Mouse (Mus musculus): ENCODE data around the gene Slc9a3. TPM values are rescaled to one million over a fixed set of nuclear protein-coding genes. Genes with fewer than 3 reads are reported as not detected.
A peak's percentile ranks its signal among the peaks of the same experiment; 100 is the strongest.

Slc9a3 gene
- polyA plus RNA-seq, 1 experiment from 2014 or later: 0.23 TPM

DNA sequence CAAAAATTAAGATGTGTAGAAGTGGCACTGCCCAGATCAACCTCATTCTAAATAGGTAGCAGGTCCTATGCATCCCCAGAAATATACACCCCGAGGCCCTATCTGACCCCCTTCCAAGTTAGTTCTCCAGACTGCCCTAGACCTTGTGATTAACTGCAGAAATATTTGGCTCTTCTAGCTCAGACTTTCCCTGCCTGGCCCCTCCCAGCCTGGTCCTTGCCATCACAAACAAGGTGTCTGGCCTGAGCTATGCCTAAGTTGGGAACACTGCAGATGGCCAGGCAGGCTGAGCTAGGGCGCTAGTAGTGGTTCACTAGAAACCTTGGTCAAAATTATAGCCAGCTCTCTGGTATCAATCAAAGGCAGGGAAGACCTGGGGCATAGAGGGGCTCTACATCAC, 46.2 kb downstream of the Slc9a3 start:
- no peaks in the 10 kb centered on the region for H3K4me1 ChIP-seq (ENCODE audit: control insufficient read depth, insufficient read depth, low read length)
- no peak overlapping the region for H3K4me2 ChIP-seq (replicated peaks; ENCODE audit: low read depth, low read length)
- H3K27ac ChIP-seq (ENCODE audit: low read depth, low read length): no peak overlapping the region
- no peak overlapping the region for H3K4me3 ChIP-seq (ENCODE audit: low read length)
- peaks cover 17% of the 10 kb centered on the region for H3K36me3 ChIP-seq (ENCODE audit: control insufficient read depth, insufficient read depth, low read length)
- H3K9me3 ChIP-seq (ENCODE audit: control insufficient read depth, low read length): no peaks in the 10 kb centered on the region
- 84% methylated on average over 2 of the region's 2 CpGs for WGBS
- peak; percentile 22; the same call in 1 of the 2 replicates for ATAC-seq (ENCODE audit: low FRiP score, low TSS enrichment)
- no peak overlapping the region for H3K9ac ChIP-seq (ENCODE audit: low read depth, low read length)
- H3K27me3 ChIP-seq (ENCODE audit: control insufficient read depth, insufficient read depth, low read length): no peaks in the 10 kb centered on the region

DNA sequence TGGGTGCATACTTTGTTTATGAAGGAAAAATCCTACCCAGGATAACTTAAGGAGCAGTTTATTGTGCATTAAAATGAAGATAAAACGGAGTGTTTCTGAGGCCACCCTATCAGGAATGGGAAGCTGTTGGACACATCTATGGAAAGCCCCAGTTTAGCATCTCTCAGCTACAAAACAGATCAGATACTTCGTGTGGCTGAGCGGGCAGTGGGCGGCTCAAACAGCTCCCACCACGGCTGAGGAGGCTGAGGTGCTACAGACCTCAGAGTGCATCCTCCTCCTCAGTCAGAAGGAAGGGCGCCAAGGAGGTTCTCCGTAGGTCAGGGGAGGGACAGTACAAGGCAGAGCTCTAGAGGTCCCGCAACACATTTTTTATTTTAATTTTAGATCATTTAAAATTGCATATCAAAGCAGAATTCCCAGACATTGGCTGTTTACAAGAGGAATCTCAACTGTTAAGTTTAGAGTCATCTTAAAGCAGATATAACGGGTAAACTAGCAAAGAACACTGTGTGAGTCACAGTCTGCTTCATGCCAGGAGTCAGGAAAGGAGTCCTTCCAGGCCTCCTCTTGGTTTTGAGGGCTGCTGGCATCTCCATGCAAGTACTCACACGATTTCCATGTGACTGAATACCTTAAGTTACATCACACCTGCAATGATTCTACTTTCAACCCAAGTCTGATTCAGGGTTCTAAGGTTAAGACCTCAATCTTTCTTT, 48.3 kb downstream of the Slc9a3 start:
- no peaks in the 10 kb centered on the region for H3K9me3 ChIP-seq (ENCODE audit: control insufficient read depth, low read length)
- H3K27me3 ChIP-seq (ENCODE audit: control insufficient read depth, insufficient read depth, low read length): no peaks in the 10 kb centered on the region
- no peak overlapping the region for H3K4me2 ChIP-seq (replicated peaks; ENCODE audit: low read depth, low read length)
- 81% methylated on average over 10 of the region's 10 CpGs for WGBS
- no peak overlapping the region for H3K9ac ChIP-seq (ENCODE audit: low read depth, low read length)
- H3K27ac ChIP-seq (ENCODE audit: low read depth, low read length): no peak overlapping the region
- no peaks in the 10 kb centered on the region for H3K4me1 ChIP-seq (ENCODE audit: control insufficient read depth, insufficient read depth, low read length)
- ATAC-seq (ENCODE audit: low FRiP score, low TSS enrichment): no peak
- peaks cover 33% of the 10 kb centered on the region for H3K36me3 ChIP-seq (ENCODE audit: control insufficient read depth, insufficient read depth, low read length)
- no peak overlapping the region for H3K4me3 ChIP-seq (ENCODE audit: low read length)

GRCm38 (mm10) chr13:74172036-74172435, 50.8 kb downstream of the Slc9a3 start:
- Histone ChIP-seq H3K36me3 (ENCODE audit: control insufficient read depth, insufficient read depth, low read length) (peaks cover 42% of the 10 kb centered on the region), H3K27ac (ENCODE audit: low read depth, low read length) (no peak overlapping the region), H3K9me3 (ENCODE audit: control insufficient read depth, low read length) (no peaks in the 10 kb centered on the region), H3K4me1 (ENCODE audit: control insufficient read depth, insufficient read depth, low read length) (no peaks in the 10 kb centered on the region), H3K4me3 (ENCODE audit: low read length) (no peak overlapping the region), H3K9ac (ENCODE audit: low read depth, low read length) (no peak overlapping the region), H3K27me3 (ENCODE audit: control insufficient read depth, insufficient read depth, low read length) (no peaks in the 10 kb centered on the region), H3K4me2 (replicated peaks; ENCODE audit: low read depth, low read length) (no peak overlapping the region)
- WGBS: 95% methylated on average over 5 of the region's 5 CpGs
- ATAC-seq (ENCODE audit: low FRiP score, low TSS enrichment): no peak

- Histone ChIP-seq H3K4me3 (ENCODE audit: low read length) (no peak overlapping the region), H3K36me3 (ENCODE audit: control insufficient read depth, insufficient read depth, low read length) (peaks cover 42% of the 10 kb centered on the region)
- 92% methylated on average over 5 of the region's 5 CpGs for WGBS
Observed at GRCm38 (mm10) chr13:74183011-74183695, 61.9 kb downstream of the Slc9a3 start.

DNA sequence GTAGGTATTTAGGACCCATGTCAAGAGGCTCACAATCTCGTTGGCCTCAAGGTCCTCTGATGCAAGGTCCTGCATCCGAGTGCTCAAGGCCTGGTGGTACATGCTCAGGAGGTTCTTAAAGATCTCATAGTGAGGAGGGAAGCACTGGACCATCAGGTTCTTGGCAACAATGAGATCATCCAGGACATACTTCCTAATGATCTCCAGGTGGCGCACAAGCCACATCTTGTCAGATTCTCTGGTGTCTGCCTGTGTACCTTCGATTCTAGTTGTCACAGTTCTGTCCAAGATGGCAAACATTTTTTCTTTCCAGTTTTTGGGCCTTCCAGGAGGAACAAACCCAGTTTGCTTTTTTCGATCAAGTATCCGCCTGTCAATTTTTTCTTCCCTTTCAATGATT, 71.4 kb downstream of the Slc9a3 start:
- no peaks in the 10 kb centered on the region for H3K4me1 ChIP-seq (ENCODE audit: control insufficient read depth, insufficient read depth, low read length)
- no peak overlapping the region for H3K27ac ChIP-seq (ENCODE audit: low read depth, low read length)
- no peaks in the 10 kb centered on the region for H3K27me3 ChIP-seq (ENCODE audit: control insufficient read depth, insufficient read depth, low read length)
- H3K36me3 ChIP-seq (ENCODE audit: control insufficient read depth, insufficient read depth, low read length): peaks cover 55% of the 10 kb centered on the region
- no peak overlapping the region for H3K9ac ChIP-seq (ENCODE audit: low read depth, low read length)
- H3K9me3 ChIP-seq (ENCODE audit: control insufficient read depth, low read length): no peaks in the 10 kb centered on the region
- H3K4me2 ChIP-seq (replicated peaks; ENCODE audit: low read depth, low read length): no peak overlapping the region
- WGBS: 82% methylated on average over 6 of the region's 6 CpGs
- no peak for ATAC-seq (ENCODE audit: low FRiP score, low TSS enrichment)
- no peak overlapping the region for H3K4me3 ChIP-seq (ENCODE audit: low read length)

More at GRCm38 (mm10) chr13:74183011-74183695, 61.9 kb downstream of the Slc9a3 start:
- Histone ChIP-seq H3K9me3 (ENCODE audit: control insufficient read depth, low read length) (no peaks in the 10 kb centered on the region), H3K4me2 (replicated peaks; ENCODE audit: low read depth, low read length) (no peak overlapping the region), H3K4me1 (ENCODE audit: control insufficient read depth, insufficient read depth, low read length) (no peaks in the 10 kb centered on the region), H3K27me3 (ENCODE audit: control insufficient read depth, insufficient read depth, low read length) (no peaks in the 10 kb centered on the region), H3K27ac (ENCODE audit: low read depth, low read length) (no peak overlapping the region), H3K9ac (ENCODE audit: low read depth, low read length) (no peak overlapping the region)
- no peak for ATAC-seq (ENCODE audit: low FRiP score, low TSS enrichment)

DNA sequence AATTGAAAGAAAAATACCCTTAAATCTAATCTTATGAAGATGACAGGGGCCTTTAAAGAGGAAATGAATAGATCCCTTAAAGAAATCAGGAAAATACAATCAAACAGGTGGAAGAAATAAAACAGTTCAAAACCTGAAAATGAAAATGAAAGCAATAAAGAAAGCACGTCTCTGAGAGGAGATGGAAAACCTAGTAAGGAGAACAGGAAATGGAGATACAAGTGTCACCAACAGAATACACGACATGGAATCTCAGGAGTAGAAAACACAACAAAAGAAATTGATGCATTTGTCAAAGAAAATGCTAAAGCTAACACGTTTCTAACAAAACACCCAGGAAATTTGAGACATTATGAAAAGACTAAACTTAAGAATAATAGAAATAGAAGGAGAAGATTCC, 75.2 kb downstream of the Slc9a3 start:
- H3K36me3 ChIP-seq (ENCODE audit: control insufficient read depth, insufficient read depth, low read length): peaks cover 50% of the 10 kb centered on the region
- no peak overlapping the region for H3K4me3 ChIP-seq (ENCODE audit: low read length)
- H3K4me1 ChIP-seq (ENCODE audit: control insufficient read depth, insufficient read depth, low read length): no peaks in the 10 kb centered on the region
- H3K9ac ChIP-seq (ENCODE audit: low read depth, low read length): no peak overlapping the region
- no peak overlapping the region for H3K4me2 ChIP-seq (replicated peaks; ENCODE audit: low read depth, low read length)
- H3K27me3 ChIP-seq (ENCODE audit: control insufficient read depth, insufficient read depth, low read length): no peaks in the 10 kb centered on the region
- 77% methylated on average over 3 of the region's 3 CpGs for WGBS
- H3K27ac ChIP-seq (ENCODE audit: low read depth, low read length): no peak overlapping the region
- no peak for ATAC-seq (ENCODE audit: low FRiP score, low TSS enrichment)
- no peaks in the 10 kb centered on the region for H3K9me3 ChIP-seq (ENCODE audit: control insufficient read depth, low read length)

- no peaks in the 10 kb centered on the region; the same call in 1 of the 2 replicates for H3K27me3 ChIP-seq (ENCODE audit: control insufficient read depth, insufficient read depth, low read length)
- peak within 1 kb of the TSS; percentile 90 for H3K4me2 ChIP-seq (replicated peaks; ENCODE audit: low read depth, low read length)
- H3K9ac ChIP-seq (ENCODE audit: low read depth, low read length): peak within 1 kb of the TSS; percentile 78
- peak; percentile 99 for ATAC-seq (ENCODE audit: low FRiP score, low TSS enrichment)
- no peaks in the 10 kb centered on the region for H3K9me3 ChIP-seq (ENCODE audit: control insufficient read depth, low read length)
- peaks cover 18% of the 10 kb centered on the region for H3K36me3 ChIP-seq (ENCODE audit: control insufficient read depth, insufficient read depth, low read length)
- peaks cover 10% of the 10 kb centered on the region; the same call in 1 of the 2 replicates for H3K4me1 ChIP-seq (ENCODE audit: control insufficient read depth, insufficient read depth, low read length)
- H3K27ac ChIP-seq (ENCODE audit: low read depth, low read length): peak within 1 kb of the TSS; percentile 90
- peak within 1 kb of the TSS; percentile 83 for H3K4me3 ChIP-seq (ENCODE audit: low read length)
- WGBS: under 1% methylated on average over 39 of the region's 39 CpGs
Observed at GRCm38 (mm10) chr13:74208317-74208985, 87.2 kb downstream of the Slc9a3 start, which contains the start of gene Exoc3. TSS of gene Exoc3 (minus strand) at chr13:74208732.

DNA sequence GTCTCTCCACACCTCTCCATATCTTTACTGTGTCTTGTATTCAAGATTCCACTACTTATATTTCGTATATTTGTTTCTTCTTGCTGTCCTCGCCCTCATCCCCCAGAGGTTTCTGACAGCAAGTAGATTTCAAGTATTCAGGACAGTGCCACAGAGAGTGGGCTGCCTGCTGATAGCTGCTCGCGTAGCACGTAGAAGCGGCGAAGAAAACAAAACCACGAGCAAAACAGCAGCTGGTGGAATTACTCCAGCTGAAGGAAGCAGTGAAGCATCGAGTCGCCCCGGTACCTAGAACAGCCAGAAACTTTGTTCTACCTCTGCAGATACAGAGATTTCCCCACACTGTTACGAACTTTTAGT, 87.7 kb downstream of the Slc9a3 start:
- Histone ChIP-seq H3K9me3 (ENCODE audit: control insufficient read depth, low read length) (no peaks in the 10 kb centered on the region), H3K4me3 (ENCODE audit: low read length) (peak overlapping the region; percentile 83), H3K36me3 (ENCODE audit: control insufficient read depth, insufficient read depth, low read length) (peaks cover 13% of the 10 kb centered on the region), H3K27ac (ENCODE audit: low read depth, low read length) (peak overlapping the region; percentile 90), H3K4me1 (ENCODE audit: control insufficient read depth, insufficient read depth, low read length) (peaks cover 10% of the 10 kb centered on the region; the same call in 1 of the 2 replicates), H3K27me3 (ENCODE audit: control insufficient read depth, insufficient read depth, low read length) (no peaks in the 10 kb centered on the region; the same call in 1 of the 2 replicates), H3K4me2 (replicated peaks; ENCODE audit: low read depth, low read length) (peak overlapping the region; percentile 90), H3K9ac (ENCODE audit: low read depth, low read length) (peak overlapping the region; percentile 78)
- 24% methylated on average over 12 of the region's 12 CpGs for WGBS
- no peak for ATAC-seq (ENCODE audit: low FRiP score, low TSS enrichment)

- no peak for ATAC-seq (ENCODE audit: low FRiP score, low TSS enrichment)
- Histone ChIP-seq H3K4me1 (ENCODE audit: control insufficient read depth, insufficient read depth, low read length) (no peaks in the 10 kb centered on the region), H3K36me3 (ENCODE audit: control insufficient read depth, insufficient read depth, low read length) (no peaks in the 10 kb centered on the region), H3K27me3 (ENCODE audit: control insufficient read depth, insufficient read depth, low read length) (no peaks in the 10 kb centered on the region), H3K9me3 (ENCODE audit: control insufficient read depth, low read length) (no peaks in the 10 kb centered on the region), H3K4me3 (ENCODE audit: low read length) (no peak overlapping the region), H3K27ac (ENCODE audit: low read depth, low read length) (no peak overlapping the region), H3K4me2 (replicated peaks; ENCODE audit: low read depth, low read length) (no peak overlapping the region), H3K9ac (ENCODE audit: low read depth, low read length) (no peak overlapping the region)
- WGBS: 79% methylated on average over 3 of the region's 3 CpGs
Observed at GRCm38 (mm10) chr13:74218441-74218840, 97.2 kb downstream of the Slc9a3 start.
